Mouse (Mus musculus) ovary, adult 18-20 months (tissue): ENCODE data around the gene Wtip.
"Not testable (repeated sequence)": the region's sequence is repeated elsewhere in the genome, so short reads cannot be mapped to it uniquely, and the experiment has no call there.

Experiments
- DNase-seq: peaks from one replicate; pipeline ENCODE4 v3.0.0; 2022; ENCODE audit warnings: low spot score, mixed read lengths

Gene Wtip

GRCm38 (mm10) chr7:34116601-34117000 is 16.5 kb downstream of the Wtip start:
- no peak for DNase-seq

GRCm38 (mm10) chr7:34109190-34109589 is 23.9 kb downstream of the Wtip start:
- DNase-seq = no peak

GRCm38 (mm10) chr7:34101276-34101675 is 31.8 kb downstream of the Wtip start:
- DNase-seq = no peak

- no peak for DNase-seq
Observed at GRCm38 (mm10) chr7:34100002-34100401, 33.1 kb downstream of the Wtip start.

GRCm38 (mm10) chr7:34094911-34095481 is 38.1 kb downstream of the Wtip start, which contains the start of gene Scgb1b30:
TSS of gene Scgb1b30 (plus strand) at chr7:34095431.
- DNase-seq = no peak

- DNase-seq = not testable (repeated sequence)
Observed at GRCm38 (mm10) chr7:34068132-34068531, 64.9 kb downstream of the Wtip start.
